Mouse (Mus musculus) thymus, adult 2 months (tissue): ENCODE results near the gene Fbxl12. TPM values are rescaled to one million over a fixed set of nuclear protein-coding genes. Genes with fewer than 3 reads are reported as not detected.

Experiments used
- DNase-seq: peaks from one replicate; pipeline ENCODE4 v3.0.0; 2021
- H3K27ac ChIP-seq: fragments of 200-500 bp; 2 replicates; pipeline ENCODE4 v1.5.1; 2012; ENCODE audit warnings: low read length, control low read depth; ENCODE audit not compliant: control insufficient read depth, insufficient read depth
- H3K27me3 ChIP-seq: fragments of 200-500 bp; 2 replicates; pipeline ENCODE4 v1.6.1; 2012; ENCODE audit warnings: mild to moderate bottlenecking, low read length, moderate library complexity, mixed read lengths; ENCODE audit not compliant: control insufficient read depth, insufficient read depth
- H3K36me3 ChIP-seq: fragments of 200-500 bp; 2 replicates; pipeline ENCODE4 v1.6.1; 2012; ENCODE audit warnings: mild to moderate bottlenecking, low read length, moderate library complexity; ENCODE audit not compliant: control insufficient read depth, insufficient read depth
- H3K4me1 ChIP-seq: fragments of 200-500 bp; replicated peaks from 2 replicates; pipeline ENCODE4 v1.6.1; 2012; ENCODE audit warnings: low read length; ENCODE audit not compliant: control insufficient read depth, insufficient read depth
- H3K4me3 ChIP-seq: fragments of 200-500 bp; 2 replicates; pipeline ENCODE4 v1.5.1; 2012; ENCODE audit warnings: mild to moderate bottlenecking, low read length, control low read depth, moderate library complexity; ENCODE audit not compliant: control insufficient read depth, insufficient read depth
- CTCF ChIP-seq: fragments of 200-500 bp; IDR thresholded peaks from 2 replicates; pipeline ENCODE4 v1.5.1; 2012; ENCODE audit warnings: mild to moderate bottlenecking, control low read depth, low read length, moderate library complexity, borderline replicate concordance; ENCODE audit not compliant: control insufficient read depth, poor library complexity, insufficient read depth; ENCODE audit errors: extremely low read depth
- POLR2A ChIP-seq: fragments of 200-500 bp; IDR thresholded peaks from 2 replicates; pipeline ENCODE4 v1.6.1; 2012; ENCODE audit warnings: mild to moderate bottlenecking, low read length, control low read depth, moderate library complexity; ENCODE audit not compliant: control insufficient read depth, poor library complexity, insufficient read depth; ENCODE audit errors: extremely low read depth
- WGBS: fragments of 180-500 bp; shearing (Covaris S2); methylation state at CpG from one replicate; pipeline ENCODE4 v1.1.7; 2018; 5-methylcytosine and 5-hydroxymethylcytosine counted together
- polyA plus RNA-seq: library from polyadenylated mRNA; depleted of rRNA; stranded (reverse); fragments of >200 nt; gene quantifications from 2 replicates; pipeline ENCODE4 v1.2.3, GENCODE M21; 2012; rRNA removed

Gene Fbxl12
- polyA plus RNA-seq, 1 experiment: 560 TPM

GRCm38 (mm10) chr9:20601270-20601669 is 43.3 kb downstream of the Fbxl12 start:
- TF ChIP-seq POLR2A (no peak), CTCF (no peak)
- no peak for DNase-seq
- Histone ChIP-seq H3K4me3 (no peak overlapping the region), H3K4me1 (no peaks in the 10 kb centered on the region), H3K36me3 (no peaks in the 10 kb centered on the region), H3K27me3 (no peaks in the 10 kb centered on the region), H3K27ac (no peak overlapping the region)
- 87% methylated on average over 6 of the region's 6 CpGs for WGBS

GRCm38 (mm10) chr9:20581175-20581634 is 63.4 kb downstream of the Fbxl12 start, which contains the start of gene Zfp846:
Gene Zfp846, plus strand, starts transcription at chr9:20581291.
- Histone ChIP-seq H3K4me1 (peaks cover 7% of the 10 kb centered on the region), H3K4me3 (peak within 1 kb of the TSS; percentile 73), H3K27ac (peak within 1 kb of the TSS; percentile 16; the same call in 1 of the 2 replicates), H3K36me3 (no peaks in the 10 kb centered on the region), H3K27me3 (no peaks in the 10 kb centered on the region)
- TF ChIP-seq CTCF (no peak), POLR2A (no peak)
- under 1% methylated on average over 30 of the region's 30 CpGs for WGBS
- peak; percentile 97 for DNase-seq

GRCm38 (mm10) chr9:20576591-20576990 is 68.0 kb downstream of the Fbxl12 start:
- H3K36me3 ChIP-seq: no peaks in the 10 kb centered on the region
- H3K27me3 ChIP-seq: no peaks in the 10 kb centered on the region
- no peak for DNase-seq
- 84% methylated on average over 2 of the region's 2 CpGs for WGBS
- H3K4me3 ChIP-seq: no peak overlapping the region
- H3K4me1 ChIP-seq: peaks cover 6% of the 10 kb centered on the region
- no peak overlapping the region for H3K27ac ChIP-seq
- TF ChIP-seq POLR2A (no peak), CTCF (no peak)

GRCm38 (mm10) chr9:20571060-20571459 is 73.5 kb downstream of the Fbxl12 start:
- Histone ChIP-seq H3K36me3 (no peaks in the 10 kb centered on the region), H3K4me1 (no peaks in the 10 kb centered on the region), H3K4me3 (no peak overlapping the region), H3K27ac (no peak overlapping the region), H3K27me3 (no peaks in the 10 kb centered on the region)
- DNase-seq: no peak
- no peak for TF ChIP-seq POLR2A
- no peak for TF ChIP-seq CTCF

Other genes starting within 250 kb of the Fbxl12 start
- gene Zfp26, start 184.6 kb downstream of the Fbxl12 start, polyA plus RNA-seq: 5.2 and 5.6 TPM in 2 replicates
- gene Zfp426, start 152.0 kb downstream of the Fbxl12 start, polyA plus RNA-seq: 7.7 and 9.8 TPM in 2 replicates
- 11.4 and 12.1 TPM in 2 replicates for gene Zfp266, start 123.3 kb downstream of the Fbxl12 start, polyA plus RNA-seq
- 7.5 and 8.2 TPM in 2 replicates for gene Zfp846, start 63.5 kb downstream of the Fbxl12 start, polyA plus RNA-seq
- gene Ubl5, start 1.9 kb downstream of the Fbxl12 start, polyA plus RNA-seq: 189 and 207 TPM in 2 replicates
- gene Pin1, start 7.3 kb upstream of the Fbxl12 start, polyA plus RNA-seq: 36.8 and 37.2 TPM in 2 replicates
- gene Olfm2, start 101.6 kb upstream of the Fbxl12 start, polyA plus RNA-seq: 0.51 and 0.93 TPM in 2 replicates
- 3.1 and 4.3 TPM in 2 replicates for gene Col5a3, start 170.3 kb upstream of the Fbxl12 start, polyA plus RNA-seq
- gene Rdh8, start 173.7 kb upstream of the Fbxl12 start, polyA plus RNA-seq: not detected in 2 replicates
- gene A230050P20Rik, start 223.9 kb upstream of the Fbxl12 start, polyA plus RNA-seq: 93.1 and 103 TPM in 2 replicates
- 8.7 and 8.8 TPM in 2 replicates for gene Angptl6, start 235.0 kb upstream of the Fbxl12 start, polyA plus RNA-seq
- gene Ppan, start 243.4 kb upstream of the Fbxl12 start, polyA plus RNA-seq: 121 and 140 TPM in 2 replicates